Mouse (Mus musculus) kidney, postnatal 0 days (tissue): ENCODE results near the gene 2310079G19Rik. TPM values are rescaled to one million over a fixed set of nuclear protein-coding genes. Genes with fewer than 3 reads are reported as not detected.

Source experiments
- ATAC-seq: fragments of 200-750 bp; cut with Nextera tagmentation; replicated peaks from 2 replicates; pipeline ENCODE4 v1.8.0; 2017; ENCODE audit warnings: low read depth, moderate number of reproducible peaks, moderate TSS enrichment, moderate library complexity; ENCODE audit not compliant: low FRiP score
- DNase-seq: peaks from one replicate; pipeline ENCODE4 v3.0.0-alpha.2; 2016; ENCODE audit warnings: low spot score
- H3K27ac ChIP-seq: fragments of 300-500 bp; sonication (generic); 2 replicates; pipeline ENCODE4 v1.5.1; 2014; ENCODE audit warnings: mild to moderate bottlenecking
- H3K27me3 ChIP-seq: fragments of 300-500 bp; sonication (generic); 2 replicates; pipeline ENCODE4 v1.6.1; 2014; ENCODE audit warnings: low read length, mixed read lengths; ENCODE audit not compliant: insufficient read depth
- H3K36me3 ChIP-seq: fragments of 300-500 bp; sonication (generic); 2 replicates; pipeline ENCODE4 v1.6.1; 2014; ENCODE audit warnings: low read length, mixed read lengths; ENCODE audit not compliant: insufficient read depth
- H3K4me1 ChIP-seq: fragments of 300-500 bp; sonication (generic); replicated peaks from 2 replicates; pipeline ENCODE4 v1.6.1; 2014; ENCODE audit warnings: antibody characterized with exemption, low read length, mixed read lengths; ENCODE audit not compliant: insufficient read depth
- H3K4me2 ChIP-seq: fragments of 300-500 bp; sonication (generic); 2 replicates; pipeline ENCODE4 v1.6.1; 2014; ENCODE audit warnings: mild to moderate bottlenecking, low read length, moderate library complexity, mixed read lengths
- H3K4me3 ChIP-seq: fragments of 300-500 bp; sonication (generic); replicated peaks from 2 replicates; pipeline ENCODE4 v1.5.1; 2014; ENCODE audit warnings: low read depth, low read length
- H3K9ac ChIP-seq: fragments of 300-500 bp; sonication (generic); 2 replicates; pipeline ENCODE4 v1.6.1; 2014; ENCODE audit warnings: low read depth, low read length
- H3K9me3 ChIP-seq: fragments of 300-500 bp; sonication (generic); replicated peaks from 2 replicates; pipeline ENCODE4 v1.6.1; 2016; ENCODE audit warnings: low read length, inconsistent platforms, mixed read lengths
- CTCF ChIP-seq: IDR thresholded peaks from 2 replicates; pipeline ENCODE4 v1.5.1; 2016; ENCODE audit warnings: antibody characterized with exemption, low read depth, mild to moderate bottlenecking, moderate library complexity
- WGBS: fragments of 180-500 bp; shearing (Covaris S2); extraction: QIAGEN DNeasy Blood & Tissue Kit; methylation state at CpG from one replicate; pipeline ENCODE4 v1.1.7; 2014; 5-methylcytosine and 5-hydroxymethylcytosine counted together
- polyA plus RNA-seq: library from polyadenylated mRNA; unstranded; fragments of >200 nt; fragmentation: Nextera tagmentation; extraction: Ambion mirVana; gene quantifications from 2 replicates; pipeline ENCODE4 v1.2.1, GENCODE M21; 2015

2310079G19Rik gene
- polyA plus RNA-seq = not detected in 2 replicates

GRCm38 (mm10) chr16:88627566-88627965 lies at the start of gene 2310079G19Rik:
TSS of gene 2310079G19Rik (minus strand) at chr16:88627666.
- H3K4me2 ChIP-seq = no peak within 1 kb of the TSS
- no peak for ATAC-seq
- WGBS = 96% methylated on average over 4 of the region's 4 CpGs

GRCm38 (mm10) chr16:88671571-88671970 lies 44.1 kb upstream of the 2310079G19Rik start, which contains the start of gene Krtap27-1:
TSS of gene Krtap27-1 (minus strand) at chr16:88671671.
- TF ChIP-seq CTCF = no peak
- no peaks in the 10 kb centered on the region for H3K27me3 ChIP-seq
- no peak within 1 kb of the TSS for H3K4me3 ChIP-seq
- no peak within 1 kb of the TSS for H3K9ac ChIP-seq
- no peak for ATAC-seq
- WGBS = 93% methylated on average over 4 of the region's 4 CpGs
- H3K27ac ChIP-seq = no peak within 1 kb of the TSS
- no peak for DNase-seq
- H3K9me3 ChIP-seq = no peaks in the 10 kb centered on the region
- H3K4me1 ChIP-seq = no peaks in the 10 kb centered on the region
- H3K36me3 ChIP-seq = no peaks in the 10 kb centered on the region
- no peak within 1 kb of the TSS for H3K4me2 ChIP-seq

More at GRCm38 (mm10) chr16:88627566-88627965, at the start of gene 2310079G19Rik:
- DNase-seq = no peak
- no peaks in the 10 kb centered on the region for H3K9me3 ChIP-seq
- no peak within 1 kb of the TSS for H3K4me3 ChIP-seq
- TF ChIP-seq CTCF = no peak
- H3K9ac ChIP-seq = no peak within 1 kb of the TSS
- no peaks in the 10 kb centered on the region for H3K36me3 ChIP-seq
- no peaks in the 10 kb centered on the region for H3K4me1 ChIP-seq
- H3K27ac ChIP-seq = no peak within 1 kb of the TSS
- H3K27me3 ChIP-seq = no peaks in the 10 kb centered on the region

- Histone ChIP-seq H3K9me3 (no peaks in the 10 kb centered on the region), H3K4me3 (no peak overlapping the region), H3K36me3 (no peaks in the 10 kb centered on the region), H3K4me2 (no peak overlapping the region), H3K4me1 (no peaks in the 10 kb centered on the region), H3K27ac (no peak overlapping the region), H3K27me3 (no peaks in the 10 kb centered on the region), H3K9ac (no peak overlapping the region)
- TF ChIP-seq CTCF = peak; percentile 81
- DNase-seq (peak; percentile 44), ATAC-seq (peak; percentile 46; the same call in 1 of the 2 replicates)
- WGBS = 60% methylated on average over 1 of the region's 1 CpGs
Measured at GRCm38 (mm10) chr16:88657426-88657825, 30.0 kb upstream of the 2310079G19Rik start.

- H3K9me3 ChIP-seq = no peaks in the 10 kb centered on the region
- H3K9ac ChIP-seq = no peak overlapping the region
- no peaks in the 10 kb centered on the region for H3K36me3 ChIP-seq
- ATAC-seq = peak; percentile 91
- no peak overlapping the region for H3K4me3 ChIP-seq
- no peak for DNase-seq
- H3K27ac ChIP-seq = no peak overlapping the region
- no peaks in the 10 kb centered on the region; the same call in 1 of the 2 replicates for H3K4me1 ChIP-seq
- TF ChIP-seq CTCF = no peak
- WGBS = 48% methylated on average over 2 of the region's 2 CpGs
- no peaks in the 10 kb centered on the region for H3K27me3 ChIP-seq
- H3K4me2 ChIP-seq = no peak overlapping the region
Measured at GRCm38 (mm10) chr16:88651952-88652351, 24.5 kb upstream of the 2310079G19Rik start.

- DNase-seq (no peak), ATAC-seq (no peak)
- H3K27ac ChIP-seq = no peak overlapping the region
- H3K9ac ChIP-seq = no peak overlapping the region
- 33% methylated on average over 1 of the region's 1 CpGs for WGBS
- TF ChIP-seq CTCF = no peak
- H3K4me1 ChIP-seq = no peaks in the 10 kb centered on the region; the same call in 1 of the 2 replicates
- no peaks in the 10 kb centered on the region for H3K9me3 ChIP-seq
- H3K4me3 ChIP-seq = no peak overlapping the region
- H3K36me3 ChIP-seq = no peaks in the 10 kb centered on the region
- H3K4me2 ChIP-seq = no peak overlapping the region
- no peaks in the 10 kb centered on the region for H3K27me3 ChIP-seq
Measured at GRCm38 (mm10) chr16:88651082-88651481, 23.6 kb upstream of the 2310079G19Rik start.

- H3K4me2 ChIP-seq = no peak within 1 kb of the TSS
Measured at GRCm38 (mm10) chr16:88647358-88647846, 19.9 kb upstream of the 2310079G19Rik start, which contains the start of gene Krtap26-1. TSS of gene Krtap26-1 (minus strand) at chr16:88647796.

More at GRCm38 (mm10) chr16:88647358-88647846, 19.9 kb upstream of the 2310079G19Rik start, which contains the start of gene Krtap26-1:
- H3K4me1 ChIP-seq = no peaks in the 10 kb centered on the region; the same call in 1 of the 2 replicates
- no peaks in the 10 kb centered on the region for H3K36me3 ChIP-seq
- H3K27me3 ChIP-seq = no peaks in the 10 kb centered on the region
- DNase-seq = no peak
- H3K9me3 ChIP-seq = no peaks in the 10 kb centered on the region
- H3K4me3 ChIP-seq = no peak within 1 kb of the TSS
- no peak for ATAC-seq
- no peak within 1 kb of the TSS for H3K9ac ChIP-seq
- TF ChIP-seq CTCF = no peak
- no peak within 1 kb of the TSS for H3K27ac ChIP-seq
- 35% methylated on average over 10 of the region's 10 CpGs for WGBS
